Mouse (Mus musculus) ES-E14 (cell line): ENCODE results near the gene Fbh1. TPM values are rescaled to one million over a fixed set of nuclear protein-coding genes. Genes with fewer than 3 reads are reported as not detected.
A peak's percentile ranks its signal among the peaks of the same experiment; 100 is the strongest.

ENCODE experiments used
- DNase-seq: peaks from one replicate; pipeline ENCODE4 v3.0.0-alpha.2; 2013; ENCODE audit warnings: low read depth, low spot score
- H3K27ac ChIP-seq: 2 replicates; pipeline ENCODE4 v1.5.1; 2012; ENCODE audit warnings: low read depth, mild to moderate bottlenecking, low read length, moderate library complexity, mixed read lengths; ENCODE audit not compliant: poor library complexity, insufficient read depth, severe bottlenecking
- H3K36me3 ChIP-seq: 2 replicates; pipeline ENCODE4 v1.6.1; 2012; ENCODE audit warnings: mild to moderate bottlenecking, low read length, moderate library complexity, mixed read lengths; ENCODE audit not compliant: control insufficient read depth, poor library complexity, insufficient read depth, severe bottlenecking
- H3K4me1 ChIP-seq, 2 experiments: fragments of 150-350 bp in 1 of 2; sonication (generic) in 1 of 2; 2 replicates each; pipeline ENCODE4 v1.6.1; 2012; ENCODE audit warnings: low read length in 2 of 2, mild to moderate bottlenecking in 1 of 2, mixed read lengths in 1 of 2; ENCODE audit not compliant: control insufficient read depth in 2 of 2, insufficient read depth in 2 of 2, poor library complexity in 1 of 2
- H3K4me3 ChIP-seq, 2 experiments: fragments of 150-350 bp in 1 of 2; sonication (generic) in 1 of 2; 2 replicates each; pipeline ENCODE4 v1.5.1; 2012; ENCODE audit warnings: low read length in 2 of 2, low read depth in 1 of 2, mild to moderate bottlenecking in 1 of 2, mixed read lengths in 1 of 2; ENCODE audit not compliant: insufficient read depth in 1 of 2, poor library complexity in 1 of 2, severe bottlenecking in 1 of 2
- H3K9ac ChIP-seq: 2 replicates; pipeline ENCODE4 v1.6.1; 2012; ENCODE audit warnings: low read depth, mild to moderate bottlenecking, low read length, mixed read lengths; ENCODE audit not compliant: poor library complexity, insufficient read depth, severe bottlenecking
- H3K9me3 ChIP-seq: fragments of 150-350 bp; sonication (generic); 2 replicates; pipeline ENCODE4 v1.6.1; 2012; ENCODE audit warnings: low read depth, mild to moderate bottlenecking, low read length; ENCODE audit not compliant: control insufficient read depth, insufficient read depth
- CHD2 ChIP-seq: IDR thresholded peaks from 2 replicates; pipeline ENCODE4 v1.6.1; 2014; ENCODE audit warnings: mild to moderate bottlenecking, low read depth, low read length, inconsistent platforms
- HCFC1 ChIP-seq: IDR thresholded peaks from 2 replicates; pipeline ENCODE4 v1.6.1; 2012; ENCODE audit warnings: low read length, inconsistent platforms, borderline replicate concordance; ENCODE audit not compliant: insufficient read depth
- MAFK ChIP-seq: IDR thresholded peaks from 2 replicates; pipeline ENCODE4 v1.6.1; 2014; ENCODE audit warnings: mild to moderate bottlenecking, low read depth, low read length, inconsistent platforms; ENCODE audit not compliant: insufficient read depth
- ZC3H11A ChIP-seq: IDR thresholded peaks from 2 replicates; pipeline ENCODE4 v1.6.1; 2012; ENCODE audit warnings: low read depth, mild to moderate bottlenecking, inconsistent platforms, low read length, borderline replicate concordance
- ZNF384 ChIP-seq: IDR thresholded peaks from 2 replicates; pipeline ENCODE4 v1.6.1; 2012; ENCODE audit warnings: low read depth, low read length, inconsistent platforms
- in situ Hi-C, 2 experiments: fragments of 600-800 bp; cut with MboI; formaldehyde crosslinking; loops; one replicate each; pipeline ENCODE4 v1.15.1; 2025; ENCODE audit warnings: low sequenced_read_pairs in 2 of 2, inconsistent platforms in 1 of 2; ENCODE audit not compliant: unreplicated experiment in 2 of 2
- total RNA-seq: library from RNA; depleted of rRNA; stranded (reverse); fragments of 300-350 nt; gene quantifications from 2 replicates; pipeline ENCODE4 v1.2.3, GENCODE M21; 2012

Gene Fbh1
- total RNA-seq, 1 experiment: 51.3 TPM

DNA sequence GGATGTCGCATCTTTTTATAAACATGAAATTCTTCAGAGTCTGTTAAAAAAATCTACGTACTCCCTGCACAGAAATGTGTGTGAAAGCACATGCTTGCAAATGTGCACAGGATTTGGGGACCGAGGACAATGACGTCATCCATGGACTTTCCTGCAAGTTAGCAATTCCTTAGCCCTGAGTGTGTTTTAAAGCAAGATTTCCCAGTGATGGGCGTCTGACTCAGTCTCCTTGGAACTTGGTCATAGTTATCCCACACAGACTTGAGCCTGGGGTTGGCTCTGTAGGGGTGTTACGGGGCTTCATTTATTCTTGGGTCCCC is 70.7 kb downstream of the Fbh1 start:
- in situ Hi-C loops: no loop called here
- Histone ChIP-seq H3K4me3 (0 out of 4 replicates have a peak overlapping the region, but pooled peaks of 1 of the 2 experiments have one; percentile 60), H3K9ac (no peak overlapping the region)

GRCm38 (mm10) chr2:11706030-11706745 is 71.2 kb downstream of the Fbh1 start:
- Histone ChIP-seq H3K4me3 (peak overlapping the region; percentile 60), H3K27ac (no peak overlapping the region), H3K9me3 (no peaks in the 10 kb centered on the region), H3K36me3 (no peaks in the 10 kb centered on the region), H3K4me1 (peaks cover 0 to 6% of the 10 kb centered on the region in 2 experiments; a peak in 2 of 4 replicates), H3K9ac (0 out of 2 replicates have a peak overlapping the region, but pooled peaks have one; percentile 27)
- TF ChIP-seq MAFK (no peak), HCFC1 (no peak)
- in situ Hi-C loops: no loop called here
- no peak for DNase-seq

More for the DNA sequence above, 70.7 kb downstream of the Fbh1 start:
- no peaks in the 10 kb centered on the region for H3K9me3 ChIP-seq
- H3K4me1 ChIP-seq: peaks cover 0 to 6% of the 10 kb centered on the region in 2 experiments; a peak in 2 of 4 replicates
- no peak overlapping the region for H3K27ac ChIP-seq
- DNase-seq: no peak
- no peaks in the 10 kb centered on the region for H3K36me3 ChIP-seq
- TF ChIP-seq HCFC1 (no peak), MAFK (no peak), CHD2 (no peak), ZC3H11A (no peak)

- Histone ChIP-seq H3K27ac (no peak within 1 kb of the TSS), H3K9ac (peak within 1 kb of the TSS; percentile 43; the same call in 1 of the 2 replicates), H3K36me3 (no peaks in the 10 kb centered on the region), H3K4me1 (peaks cover 0 to 6% of the 10 kb centered on the region in 2 experiments; a peak in 2 of 4 replicates), H3K4me3 (peak within 1 kb of the TSS; percentile 60), H3K9me3 (no peaks in the 10 kb centered on the region)
- TF ChIP-seq CHD2 (no peak), HCFC1 (no peak), ZNF384 (no peak), ZC3H11A (no peak), MAFK (no peak)
- no peak for DNase-seq
- in situ Hi-C loops: no loop called here
These were observed 72.0 kb downstream of the Fbh1 start, which contains the start of gene Il15ra for GRCm38 (mm10) chr2:11705201-11706025. Gene Il15ra (plus strand): TSS chr2:11705290.

DNA sequence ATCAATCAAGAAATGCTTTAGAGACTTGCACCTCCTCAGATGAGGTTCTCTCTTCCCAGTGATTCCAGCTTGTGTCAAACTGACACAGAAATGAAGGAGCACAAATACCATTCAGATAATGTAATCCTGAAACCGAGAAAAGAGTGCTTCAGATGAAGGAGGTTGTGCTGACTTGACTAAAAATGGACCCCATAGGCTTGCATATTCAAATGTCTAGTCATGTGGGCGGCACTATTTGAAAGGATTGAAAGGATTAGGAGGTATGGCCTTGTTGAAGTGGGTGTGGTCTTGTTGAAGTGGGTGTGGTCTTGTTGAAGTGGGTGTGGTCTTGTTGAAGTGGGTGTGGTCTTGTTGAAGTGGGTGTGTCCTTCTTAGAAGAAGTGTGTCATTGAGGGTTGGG is 77.5 kb downstream of the Fbh1 start:
- no peaks in the 10 kb centered on the region for H3K36me3 ChIP-seq
- no peak for DNase-seq
- no peaks in the 10 kb centered on the region for H3K4me1 ChIP-seq
- TF ChIP-seq ZNF384: no peak
- peak; percentile 87 for TF ChIP-seq MAFK
- in situ Hi-C loops: no loop called here
- no peaks in the 10 kb centered on the region for H3K9me3 ChIP-seq
- H3K4me3 ChIP-seq: no peak overlapping the region
- no peak overlapping the region for H3K9ac ChIP-seq
- H3K27ac ChIP-seq: no peak overlapping the region

- in situ Hi-C loops: no loop called here
- H3K4me1 ChIP-seq: no peaks in the 10 kb centered on the region
- TF ChIP-seq ZNF384: no peak
- no peak overlapping the region for H3K27ac ChIP-seq
- H3K9me3 ChIP-seq: no peaks in the 10 kb centered on the region
- H3K36me3 ChIP-seq: no peaks in the 10 kb centered on the region
- H3K9ac ChIP-seq: no peak overlapping the region
- no peak for DNase-seq
- H3K4me3 ChIP-seq: no peak overlapping the region
These were observed 78.4 kb downstream of the Fbh1 start for GRCm38 (mm10) chr2:11698994-11699393.
